Mouse (Mus musculus) embryo, embryonic 11.5 days (tissue): ENCODE measurements at regions not wholly inside any gene's neighbourhood (a gene's known extent, or its start where the extent isn't known, plus 50 kb on each side); places are given as distances from the start of the nearest gene placed in this dataset.

Source experiments
- DNase-seq: peaks from one replicate; pipeline ENCODE4 v3.0.0-alpha.2; 2012; ENCODE audit warnings: low read depth, low spot score

DNA sequence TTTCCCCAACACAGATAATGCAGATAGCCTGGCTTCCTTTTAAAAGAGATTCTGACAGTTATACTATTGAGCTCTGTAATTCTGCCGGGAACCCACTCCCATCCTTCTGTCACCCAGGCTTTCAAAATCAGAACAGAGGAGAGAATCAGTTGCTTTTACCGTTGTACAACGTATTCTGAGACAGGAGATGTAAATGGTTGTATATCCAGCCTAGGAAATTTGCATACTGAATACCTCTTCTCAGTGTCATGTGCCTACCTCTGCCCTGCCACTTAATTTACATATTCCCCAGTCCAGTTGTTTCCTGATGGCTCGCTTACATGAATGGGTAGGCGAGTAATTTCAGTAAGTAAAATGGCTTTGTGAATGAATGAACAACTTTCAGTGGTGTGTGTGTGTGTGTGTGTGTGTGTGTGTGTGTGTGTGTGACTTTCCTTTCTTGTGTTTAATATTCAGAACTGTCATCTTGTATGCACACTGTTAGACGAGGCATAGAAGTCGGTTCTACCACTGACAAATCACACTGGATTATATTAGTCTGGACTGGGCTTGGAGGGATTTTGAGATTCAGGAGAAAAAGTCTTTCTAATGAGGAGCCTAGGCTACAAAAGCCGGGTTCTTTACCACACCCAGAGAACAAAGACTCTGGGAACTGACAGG, 282.2 kb upstream of the Cdh6 start:
- DNase-seq = no peak

DNA sequence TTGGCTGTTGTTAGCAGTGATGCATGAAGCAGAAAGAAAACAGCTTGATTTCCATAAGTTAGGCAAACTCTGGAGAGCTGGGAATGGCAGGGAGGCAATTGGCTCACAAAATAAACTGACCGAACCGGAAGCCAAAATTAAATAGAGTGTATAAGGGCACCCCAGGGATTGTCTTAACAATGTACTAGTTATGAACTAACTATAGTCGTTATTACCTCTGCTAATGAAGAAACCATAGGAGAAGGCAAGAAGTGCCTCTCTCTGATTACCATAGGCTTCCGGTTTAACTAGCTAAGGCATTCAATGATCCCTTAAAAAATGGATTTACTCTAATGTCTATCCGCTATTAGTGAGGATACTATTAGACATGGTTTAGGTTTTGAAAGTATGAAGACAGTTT, 276.9 kb upstream of the Cdh6 start:
- no peak for DNase-seq

DNA sequence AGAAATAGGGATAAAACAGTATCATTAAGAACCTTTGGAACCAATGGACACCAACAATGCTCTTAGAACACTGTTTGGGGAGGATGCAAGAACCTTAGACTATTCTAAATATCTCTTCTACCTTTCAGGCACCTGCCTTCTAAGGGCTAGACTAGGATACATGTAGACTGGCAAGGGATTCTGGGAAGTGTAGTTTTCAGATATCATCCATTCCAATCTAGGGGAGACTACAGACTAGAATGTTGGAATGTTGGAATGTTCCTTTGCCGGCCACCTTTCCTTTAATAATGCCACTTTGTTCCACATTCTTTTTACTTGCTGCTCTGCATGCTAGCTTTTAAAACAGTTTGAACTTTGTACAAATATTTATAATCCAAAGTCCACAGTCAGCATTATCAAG, 261.1 kb upstream of the Cdh6 start:
- DNase-seq = no peak

DNA sequence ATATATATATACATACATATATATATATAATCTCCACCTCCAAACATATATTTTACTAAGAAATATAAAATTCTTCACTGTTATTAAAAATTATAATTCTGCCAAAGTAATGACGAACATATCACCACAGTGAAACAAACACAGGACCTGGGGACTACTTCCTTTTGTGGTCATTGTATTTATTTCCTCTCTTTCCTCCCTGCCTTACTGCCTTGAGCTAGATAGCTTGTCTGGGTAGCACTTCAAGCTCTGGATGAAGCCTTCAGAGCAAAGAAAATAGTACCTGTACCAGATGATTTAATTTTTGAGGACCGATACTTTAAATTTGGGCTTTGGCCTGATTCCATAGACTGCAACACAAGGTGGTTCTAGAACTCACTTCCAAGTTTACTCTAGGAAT, 259.5 kb upstream of the Cdh6 start:
- no peak for DNase-seq

DNA sequence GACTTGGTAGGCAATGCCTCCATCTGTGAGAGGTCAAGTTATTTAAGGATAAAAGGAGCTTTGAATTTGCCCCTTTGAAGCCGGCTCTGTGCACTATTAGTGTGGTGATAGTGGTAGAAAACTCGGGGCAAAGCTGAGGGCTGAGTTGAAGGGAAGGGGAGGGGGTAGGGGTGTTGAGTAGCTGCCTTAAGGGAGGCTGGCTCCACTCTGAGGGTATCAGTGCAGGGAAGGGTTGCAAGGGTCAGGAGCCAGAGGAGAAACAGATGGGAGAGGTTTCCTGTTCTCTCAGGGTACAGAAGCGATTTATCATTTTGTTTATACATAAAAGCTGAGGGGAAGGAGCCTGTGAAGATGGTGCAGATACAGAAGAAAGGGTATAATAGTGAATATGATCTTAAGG, 246.1 kb upstream of the Cdh6 start:
- DNase-seq = no peak

DNA sequence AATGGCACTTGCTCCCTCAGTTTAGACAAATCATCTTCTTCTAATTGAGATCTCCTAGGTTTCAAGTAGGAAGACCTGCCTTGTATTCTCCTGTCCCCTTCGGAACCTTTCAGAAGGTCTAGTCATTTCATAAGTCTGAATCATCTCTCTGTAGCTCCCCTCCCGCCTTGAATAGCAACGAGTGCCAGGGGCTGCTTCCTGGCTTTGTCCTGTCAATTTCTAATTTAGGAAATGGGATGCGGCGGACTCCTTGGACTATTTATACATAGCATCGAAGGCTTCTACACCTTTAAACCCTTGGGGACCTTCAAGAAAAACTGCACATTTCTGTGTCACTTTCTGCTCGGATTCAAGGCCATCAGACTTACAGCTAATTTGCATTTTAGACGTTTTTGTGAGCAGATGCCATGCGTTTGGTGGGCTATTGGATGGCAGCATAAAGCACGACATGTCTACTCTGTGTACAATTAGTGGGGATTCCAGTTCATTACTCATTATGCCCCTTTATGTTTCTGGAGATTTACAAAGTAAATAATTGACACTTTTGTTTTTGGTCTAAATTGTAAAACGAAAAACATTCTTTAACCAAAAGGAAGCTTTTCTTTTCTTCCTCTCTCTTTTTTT, 236.7 kb upstream of the Cdh6 start:
- DNase-seq = no peak

DNA sequence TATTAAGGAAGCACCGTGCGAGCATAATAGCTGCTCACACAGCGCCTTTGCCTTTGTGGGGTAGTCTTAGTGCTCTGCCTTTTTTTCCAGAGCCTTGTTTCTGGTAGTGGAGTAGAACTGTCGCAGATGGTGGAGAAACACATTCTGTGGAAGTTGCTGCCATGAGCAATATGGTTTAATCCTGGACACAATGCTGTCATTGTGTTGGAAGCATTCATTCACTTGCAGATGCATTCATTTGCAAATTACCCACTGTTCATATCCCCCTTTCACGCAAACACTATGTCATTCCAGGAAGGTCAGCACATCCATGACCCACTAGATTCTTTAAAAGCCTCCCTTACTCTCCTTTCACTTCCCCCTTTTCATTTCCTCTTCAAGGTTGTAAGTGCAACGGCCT, 219.7 kb upstream of the Cdh6 start:
- DNase-seq = peak; percentile 23

DNA sequence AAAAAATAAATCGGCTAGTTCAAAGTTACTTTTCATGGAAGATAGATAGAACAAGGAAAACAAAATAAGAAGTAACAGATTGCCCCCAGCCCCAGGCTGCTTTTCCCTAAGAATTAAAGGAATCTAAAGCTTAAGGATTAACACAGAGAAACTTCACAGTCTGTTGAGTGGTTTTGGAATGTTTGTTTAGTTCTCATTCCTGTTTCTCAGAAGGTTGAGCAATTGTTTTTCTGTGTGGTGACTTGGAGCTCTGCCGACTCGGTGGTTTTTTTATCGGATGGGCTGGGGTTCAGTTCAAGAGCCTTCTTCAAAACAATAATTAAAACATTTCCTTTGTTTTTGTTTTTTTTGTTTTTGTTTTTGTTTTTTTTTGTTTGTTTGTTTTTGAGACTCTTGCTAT, 217.9 kb upstream of the Cdh6 start:
- DNase-seq = no peak

DNA sequence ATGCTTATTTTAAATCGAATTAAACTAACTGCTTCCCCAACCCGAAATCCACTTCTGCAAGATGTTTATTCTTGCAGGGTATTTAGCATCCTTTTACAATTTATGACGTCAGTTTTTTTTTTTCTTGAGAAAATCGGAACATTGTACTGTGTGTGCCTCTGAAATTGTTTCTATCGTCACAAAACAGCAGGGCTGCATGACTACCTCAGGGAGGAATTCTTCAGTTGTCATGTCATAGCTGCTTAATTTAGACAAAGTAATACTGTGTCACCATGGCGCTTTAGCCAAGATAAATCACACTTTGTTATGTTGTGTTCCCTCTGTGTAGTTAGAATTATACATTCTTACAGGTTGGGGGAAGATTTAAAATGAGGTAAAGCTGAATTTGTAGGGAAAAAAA, 211.3 kb upstream of the Cdh6 start:
- DNase-seq = no peak

DNA sequence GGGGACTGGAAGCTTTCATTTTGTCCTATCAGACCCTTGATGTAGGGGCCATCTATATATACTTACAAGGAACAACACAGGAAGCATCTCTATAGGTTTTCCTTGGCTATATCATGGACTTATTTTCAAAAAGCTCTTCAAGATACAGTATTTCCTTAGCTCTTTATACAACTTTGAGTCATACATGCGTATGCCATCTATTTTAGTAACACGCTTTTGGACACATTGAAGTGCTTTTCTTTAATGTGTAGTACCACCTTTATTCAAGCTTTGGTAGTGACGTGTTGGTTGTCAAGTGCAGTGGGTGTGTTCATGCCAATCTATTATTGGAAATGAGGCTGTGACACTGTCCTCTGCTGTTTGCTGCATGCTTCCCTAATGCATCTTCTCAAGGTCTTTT, 202.1 kb upstream of the Cdh6 start:
- no peak for DNase-seq

DNA sequence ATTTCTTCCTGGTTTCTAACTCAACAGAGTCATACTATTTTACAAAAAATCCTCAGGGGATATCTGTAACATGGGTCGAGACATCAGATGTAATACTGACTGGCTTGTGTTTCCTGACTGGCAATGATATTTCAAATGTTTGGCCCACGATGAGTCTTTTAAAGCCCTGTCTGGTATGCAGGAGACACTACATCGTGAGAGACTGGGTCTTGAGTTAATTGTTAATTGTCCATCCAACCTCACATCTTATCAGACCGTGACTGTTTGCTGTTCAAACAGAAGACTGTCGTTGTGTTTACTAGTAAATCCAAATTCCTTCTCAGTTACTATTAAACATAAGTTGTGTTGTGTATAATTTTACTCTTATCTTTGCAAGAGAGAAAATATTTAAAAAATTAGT, 195.3 kb upstream of the Cdh6 start:
- DNase-seq = no peak

DNA sequence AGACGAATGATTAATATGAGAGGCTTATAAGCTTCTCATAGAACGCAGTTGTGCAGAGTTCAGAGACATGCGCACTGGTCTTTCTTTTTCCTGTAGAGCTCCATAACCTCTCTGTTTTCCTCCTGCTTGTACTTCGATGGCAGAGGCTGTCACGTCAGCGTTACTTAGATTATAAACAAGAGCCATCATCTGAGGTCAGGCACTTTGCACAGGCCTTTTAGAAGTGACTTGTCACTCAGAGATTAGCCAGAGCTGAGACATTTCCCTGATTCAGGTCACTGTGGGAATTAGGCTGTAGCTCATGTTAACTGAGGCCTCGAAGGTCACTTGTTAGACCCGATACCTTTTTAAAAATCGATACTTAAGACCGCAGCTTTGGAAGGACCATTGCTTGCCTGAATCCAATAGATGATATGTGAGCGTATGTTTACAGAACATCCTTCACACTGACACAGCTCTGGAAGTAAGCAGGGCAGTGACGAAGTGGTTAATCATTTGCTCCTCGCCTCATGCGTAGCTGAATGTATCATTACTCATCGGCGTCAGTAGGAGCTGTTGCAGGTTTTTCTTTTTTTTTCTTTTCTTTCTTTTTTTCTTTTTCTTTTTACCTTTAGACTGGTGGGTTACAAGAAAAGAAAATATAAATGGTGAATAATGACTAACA, 193.9 kb upstream of the Cdh6 start:
- DNase-seq = no peak

DNA sequence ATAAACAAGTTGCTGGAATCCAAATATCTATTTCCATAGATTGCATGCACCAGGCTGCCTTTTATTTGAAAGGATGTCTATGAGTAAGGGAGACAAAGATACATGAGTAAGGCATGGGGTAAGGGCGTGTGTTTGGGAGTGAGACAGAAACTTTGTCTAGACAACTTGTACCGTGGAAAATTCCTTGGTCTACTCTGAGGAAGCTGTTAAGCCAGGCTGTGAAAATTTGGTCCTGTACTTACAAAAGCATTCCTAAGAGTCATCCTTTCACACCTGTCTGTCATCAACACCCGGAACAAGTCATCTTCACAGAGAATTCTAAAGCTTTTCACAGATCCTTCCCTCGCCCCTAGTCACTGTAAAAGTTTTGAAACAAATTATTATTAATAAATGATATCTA, 193.1 kb upstream of the Cdh6 start:
- no peak for DNase-seq

DNA sequence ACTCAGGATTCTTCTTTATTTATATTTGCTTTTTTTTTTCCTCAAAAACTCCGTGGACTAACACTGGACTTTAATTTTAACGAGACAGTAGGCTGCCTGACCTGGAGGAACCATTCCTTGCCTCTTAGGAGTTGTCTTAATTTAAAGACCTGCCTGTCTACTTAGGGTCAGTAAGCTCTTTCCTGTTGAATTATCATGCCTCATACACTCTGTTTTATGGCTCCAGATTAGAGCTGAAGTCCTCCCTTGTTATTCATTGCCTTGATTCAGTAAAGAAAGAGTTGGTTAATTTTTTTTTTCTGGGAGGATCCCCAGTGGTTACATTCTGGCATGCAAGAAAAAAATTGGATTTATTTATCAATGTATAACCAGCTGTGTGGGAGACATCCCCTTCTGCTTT, 187.3 kb upstream of the Cdh6 start:
- no peak for DNase-seq

DNA sequence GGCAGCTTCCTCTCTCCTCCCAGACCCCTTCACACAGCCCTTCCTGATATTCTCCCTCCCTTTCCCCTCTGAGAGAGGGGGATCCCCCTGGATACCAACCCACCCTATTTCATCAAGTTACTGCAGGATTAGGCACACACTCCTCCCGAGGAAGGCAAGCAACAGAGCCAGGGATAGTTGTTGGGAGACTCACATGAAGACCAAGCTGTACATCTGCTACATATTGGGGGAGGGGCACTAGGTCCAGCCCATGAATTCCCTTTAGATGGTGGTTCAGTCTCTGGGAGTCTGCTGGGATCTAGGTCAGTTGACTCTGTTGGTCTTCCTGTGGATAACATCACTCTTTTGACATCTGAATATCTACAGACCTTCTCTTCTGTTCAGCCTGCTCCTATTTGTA, 185.6 kb upstream of the Cdh6 start:
- DNase-seq = no peak

DNA sequence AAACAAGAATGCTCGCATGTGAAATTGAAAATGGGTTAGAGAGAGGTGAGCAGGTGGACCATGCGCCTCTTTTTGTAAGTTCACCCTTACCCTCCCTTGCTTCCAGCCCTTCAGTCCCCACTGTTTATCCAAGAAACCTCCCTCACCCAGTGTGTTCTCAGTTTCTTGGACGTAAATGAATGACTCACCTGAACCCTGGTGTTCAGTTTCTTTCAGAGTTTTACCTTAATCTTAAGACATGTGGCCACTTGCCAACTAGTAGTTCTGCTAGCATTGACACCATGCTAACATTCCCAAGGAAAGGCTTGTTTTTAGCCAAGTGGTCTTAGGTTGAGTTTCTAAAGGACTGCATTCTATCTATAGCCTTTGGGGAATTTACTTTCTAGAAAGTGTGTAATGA, 176.8 kb upstream of the Cdh6 start:
- DNase-seq = no peak

DNA sequence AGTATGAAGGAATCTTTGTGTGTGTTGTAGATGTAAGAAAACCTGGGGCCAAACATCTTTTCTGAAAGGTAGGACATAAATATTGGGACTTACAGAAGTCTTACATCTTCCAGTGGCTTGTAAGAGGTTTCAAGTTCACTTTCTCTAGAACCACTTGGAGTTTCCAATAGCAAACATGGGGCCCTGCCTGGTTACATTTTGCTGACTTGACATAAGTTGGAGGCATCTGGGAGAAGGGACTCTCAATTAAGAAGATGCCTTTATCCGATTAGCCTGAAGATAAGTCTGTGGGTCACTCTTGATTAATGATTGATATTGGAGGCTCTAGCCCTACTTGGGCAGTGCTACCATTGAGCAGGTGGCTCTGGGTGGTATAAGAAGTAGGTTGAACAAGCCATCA, 162.9 kb upstream of the Cdh6 start:
- no peak for DNase-seq

DNA sequence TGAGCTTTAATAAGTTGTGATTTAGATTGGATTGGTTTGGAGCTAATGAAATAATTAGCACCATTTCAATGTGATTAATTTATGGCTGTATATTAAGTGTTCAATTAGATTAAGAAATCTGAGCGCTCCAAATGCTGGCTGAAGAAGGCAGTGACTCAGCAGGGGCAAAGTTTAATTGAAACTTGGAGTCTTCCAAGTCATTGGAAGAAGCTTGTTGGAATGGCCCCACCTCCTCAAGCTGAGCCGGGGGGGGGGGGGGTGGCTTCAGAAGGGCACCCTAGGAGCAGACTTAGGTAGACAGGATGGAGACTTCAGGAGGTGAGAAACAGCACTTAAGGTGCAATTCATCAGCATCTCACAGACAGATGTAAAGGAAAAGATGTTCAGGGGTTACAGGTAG, 151.0 kb upstream of the Cdh6 start:
- no peak for DNase-seq

DNA sequence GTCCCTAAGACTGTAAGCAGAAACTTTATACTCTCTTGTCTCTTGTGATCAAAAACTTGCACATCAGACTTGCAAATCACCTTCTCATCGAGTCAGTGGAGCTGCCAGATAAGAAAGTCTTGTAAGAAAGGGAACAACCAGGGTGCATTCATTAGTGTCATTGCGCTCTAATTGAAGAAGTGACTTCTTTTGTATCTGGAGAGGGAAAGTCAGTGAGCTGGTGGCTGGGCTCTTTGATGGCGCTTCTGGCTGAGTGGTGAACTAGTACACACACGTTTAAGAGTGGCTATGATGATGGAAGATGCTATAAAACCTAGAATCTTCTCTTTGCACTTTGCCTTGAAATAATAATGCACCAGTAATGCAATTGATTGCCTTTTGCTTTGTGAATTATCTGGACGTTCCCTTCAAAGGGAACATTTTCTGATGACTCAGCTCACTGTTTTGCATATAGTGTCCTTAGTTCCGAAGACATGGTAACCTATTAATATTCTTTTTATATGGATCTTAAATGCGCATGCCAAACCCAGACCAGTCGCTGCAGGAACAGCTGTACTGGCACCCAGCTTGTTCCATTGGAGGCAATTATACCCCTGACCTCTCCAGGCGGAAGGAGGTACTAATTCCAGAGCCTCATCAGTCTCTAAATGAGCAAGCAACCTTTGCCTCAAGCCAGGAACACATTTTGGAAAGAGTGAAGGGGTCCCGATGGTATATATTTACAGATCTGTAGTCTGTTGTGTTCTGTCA, 147.3 kb upstream of the Cdh6 start:
- DNase-seq = no peak

DNA sequence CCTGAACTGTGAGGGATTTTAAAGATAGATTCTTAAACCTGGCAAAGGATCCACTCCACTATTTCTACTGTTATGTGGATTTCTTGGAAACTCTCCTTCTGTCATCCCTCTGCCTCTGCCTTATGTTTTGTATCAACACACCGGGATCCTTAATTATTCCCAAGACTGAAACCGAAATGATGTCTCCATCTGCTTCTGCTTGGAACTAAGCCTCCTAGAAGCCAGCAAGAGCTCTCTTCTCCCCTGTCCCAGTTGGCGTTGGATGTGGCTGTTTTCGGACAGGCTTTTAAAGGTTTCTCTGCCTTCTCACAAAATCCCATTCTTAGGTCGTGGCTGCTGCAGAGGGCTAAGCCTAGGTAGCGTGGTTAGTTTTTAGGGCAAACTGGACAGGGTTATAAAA, 131.1 kb upstream of the Cdh6 start:
- no peak for DNase-seq

DNA sequence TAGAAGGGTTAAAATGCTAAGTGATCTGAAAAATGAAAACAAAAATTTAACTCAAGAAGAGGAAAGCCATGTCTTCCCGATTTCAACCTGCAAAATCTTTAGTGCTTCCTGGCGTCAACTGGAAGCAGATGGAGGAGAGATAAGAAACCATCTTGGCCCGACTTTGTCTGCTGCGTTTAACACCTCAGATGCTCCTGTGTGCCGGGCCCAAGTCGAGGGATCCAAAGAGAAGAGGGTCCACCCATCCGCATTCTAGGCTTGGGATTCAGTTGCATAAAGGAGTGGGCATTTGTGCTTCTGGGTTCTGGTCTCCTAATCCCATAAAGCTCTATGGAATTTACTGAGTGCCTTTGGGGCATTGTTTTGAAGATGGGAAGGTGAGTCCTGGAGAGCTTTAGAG, 130.0 kb upstream of the Cdh6 start:
- DNase-seq = no peak

DNA sequence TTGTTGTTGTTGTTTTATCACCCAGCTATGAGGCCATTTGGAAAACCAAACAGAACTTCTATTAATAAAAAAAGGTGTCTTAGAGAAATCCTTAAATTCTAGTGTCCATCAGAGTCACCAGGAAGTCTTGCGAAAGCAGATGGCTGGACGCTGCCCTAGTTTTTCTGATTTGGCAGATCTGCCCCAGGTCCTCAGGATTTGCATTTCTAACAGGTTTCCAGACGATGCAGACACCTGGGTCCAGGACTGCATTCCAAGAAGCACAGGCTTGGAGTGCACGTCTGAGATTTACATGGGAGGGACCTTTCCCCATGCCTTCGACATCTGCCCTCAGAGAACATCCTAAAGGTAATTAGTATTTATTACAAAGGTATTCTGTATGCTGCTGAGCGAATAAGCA, 129.2 kb upstream of the Cdh6 start:
- DNase-seq = no peak

DNA sequence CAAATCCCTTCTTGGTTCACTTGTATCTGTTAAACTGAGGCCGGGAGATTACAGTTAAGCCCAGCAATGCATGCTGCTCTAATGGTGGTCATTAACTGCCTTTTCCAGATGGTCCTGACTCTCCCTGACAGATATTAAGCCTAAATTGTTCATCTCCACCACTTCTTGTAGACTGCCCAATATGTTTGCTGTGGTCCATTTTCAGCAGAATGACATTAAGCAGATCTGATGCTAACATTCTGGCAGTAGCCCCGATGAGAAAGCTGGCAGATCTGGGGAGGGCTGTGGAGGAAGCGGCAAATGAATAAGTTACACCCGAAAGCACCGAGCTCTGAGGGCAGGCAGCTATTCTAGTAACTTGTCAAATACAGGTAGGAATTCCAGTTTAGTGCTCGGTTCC, 123.5 kb upstream of the Cdh6 start:
- no peak for DNase-seq
